Mouse (Mus musculus) heart, embryonic 13.5 days (tissue): ENCODE measurements around the gene Myo6. TPM values are rescaled to one million over a fixed set of nuclear protein-coding genes. Genes with fewer than 3 reads are reported as not detected.

Experiments
- ATAC-seq: fragments of 200-750 bp; cut with Nextera tagmentation; 2 replicates; pipeline ENCODE4 v1.8.0; 2017; ENCODE audit warnings: moderate TSS enrichment; ENCODE audit not compliant: insufficient number of reproducible peaks, low FRiP score, low TSS enrichment; ENCODE audit errors: extremely low read depth
- H3K27ac ChIP-seq: fragments of 300-500 bp; sonication (generic); replicated peaks from 2 replicates; pipeline ENCODE4 v1.5.1; 2015; ENCODE audit warnings: moderate library complexity, mild to moderate bottlenecking, inconsistent platforms
- H3K27me3 ChIP-seq: fragments of 300-500 bp; sonication (generic); replicated peaks from 2 replicates; pipeline ENCODE4 v1.6.1; 2015; ENCODE audit warnings: mild to moderate bottlenecking, inconsistent platforms
- H3K36me3 ChIP-seq: fragments of 300-500 bp; sonication (generic); 2 replicates; pipeline ENCODE4 v1.6.1; 2015; ENCODE audit warnings: mild to moderate bottlenecking, inconsistent platforms
- H3K4me1 ChIP-seq: fragments of 300-500 bp; sonication (generic); 2 replicates; pipeline ENCODE4 v1.6.1; 2015; ENCODE audit warnings: inconsistent platforms
- H3K4me2 ChIP-seq: fragments of 300-500 bp; sonication (generic); 2 replicates; pipeline ENCODE4 v1.6.1; 2015; ENCODE audit warnings: inconsistent platforms, mild to moderate bottlenecking, moderate library complexity
- H3K4me3 ChIP-seq: fragments of 300-500 bp; sonication (generic); 2 replicates; pipeline ENCODE4 v1.5.1; 2015; ENCODE audit warnings: moderate library complexity, mild to moderate bottlenecking, inconsistent platforms
- H3K9ac ChIP-seq: fragments of 300-500 bp; sonication (generic); 2 replicates; pipeline ENCODE4 v1.6.1; 2015; ENCODE audit warnings: inconsistent platforms, mild to moderate bottlenecking, moderate library complexity
- H3K9me3 ChIP-seq: fragments of 300-500 bp; sonication (generic); 2 replicates; pipeline ENCODE4 v1.6.1; 2016; ENCODE audit warnings: inconsistent platforms
- WGBS: fragments of 180-500 bp; shearing (Covaris S2); methylation state at CpG from one replicate; pipeline ENCODE4 v1.1.7; 2015; ENCODE audit warnings: mixed read lengths; 5-methylcytosine and 5-hydroxymethylcytosine counted together
- polyA plus RNA-seq: library from polyadenylated mRNA; unstranded; fragments of >200 nt; fragmentation: Nextera tagmentation; extraction: Ambion mirVana; gene quantifications from 2 replicates; pipeline ENCODE4 v1.2.1, GENCODE M21; 2015

The Myo6 gene
- polyA plus RNA-seq, 1 experiment from 2014 or later, result 10.1 TPM

DNA sequence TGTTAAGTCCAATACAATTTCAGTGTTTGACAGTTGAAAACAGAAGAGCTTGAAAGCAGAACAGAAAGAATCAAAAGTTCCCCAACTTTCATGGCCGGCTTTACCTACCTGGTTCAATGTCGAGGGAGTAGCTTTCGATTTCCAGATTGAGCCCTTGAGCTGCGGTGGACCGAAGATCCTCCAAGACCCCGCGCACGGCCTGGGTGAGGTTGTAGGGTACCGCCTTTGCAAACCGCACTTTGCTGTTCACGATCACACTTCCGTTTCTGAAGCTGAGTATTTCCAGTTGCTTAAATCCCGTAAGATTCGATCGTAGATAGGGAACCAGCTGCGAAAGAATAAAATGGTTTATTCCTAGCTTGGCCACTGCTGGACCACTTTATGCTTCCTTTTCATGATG is 176.9 kb downstream of the Myo6 start:
- Histone ChIP-seq H3K9ac (no peak overlapping the region), H3K27ac (no peak overlapping the region), H3K36me3 (no peaks in the 10 kb centered on the region), H3K4me2 (no peak overlapping the region), H3K9me3 (no peaks in the 10 kb centered on the region), H3K4me1 (no peaks in the 10 kb centered on the region), H3K4me3 (no peak overlapping the region), H3K27me3 (no peaks in the 10 kb centered on the region)
- no peak for ATAC-seq
- 91% methylated on average over 16 of the region's 16 CpGs for whole genome bisulfite sequencing

DNA sequence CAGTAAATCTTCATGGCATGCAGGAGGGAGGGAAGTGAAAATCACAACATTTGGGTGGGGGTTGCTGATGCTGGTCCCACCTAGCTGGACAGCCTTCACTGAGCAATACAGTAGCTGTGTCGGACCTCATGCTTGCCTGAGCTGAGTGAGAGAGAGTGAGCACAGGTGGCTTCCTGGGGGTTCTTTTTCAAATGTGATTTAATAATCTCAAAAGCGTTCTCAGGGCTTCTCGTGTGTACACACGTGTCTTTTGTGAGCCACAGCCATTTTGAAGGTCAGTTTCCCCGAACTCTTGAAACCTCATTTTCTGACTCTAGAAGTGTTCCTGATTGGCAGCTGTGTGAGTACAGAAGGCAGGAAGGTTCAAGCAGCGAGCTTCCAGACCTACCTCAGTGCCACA is 177.7 kb downstream of the Myo6 start:
- Histone ChIP-seq H3K27me3 (no peaks in the 10 kb centered on the region), H3K9ac (no peak overlapping the region), H3K4me3 (no peak overlapping the region), H3K9me3 (no peaks in the 10 kb centered on the region), H3K4me2 (no peak overlapping the region), H3K27ac (no peak overlapping the region), H3K4me1 (no peaks in the 10 kb centered on the region), H3K36me3 (no peaks in the 10 kb centered on the region)
- WGBS, result 78% methylated on average over 6 of the region's 6 CpGs
- no peak for ATAC-seq

DNA sequence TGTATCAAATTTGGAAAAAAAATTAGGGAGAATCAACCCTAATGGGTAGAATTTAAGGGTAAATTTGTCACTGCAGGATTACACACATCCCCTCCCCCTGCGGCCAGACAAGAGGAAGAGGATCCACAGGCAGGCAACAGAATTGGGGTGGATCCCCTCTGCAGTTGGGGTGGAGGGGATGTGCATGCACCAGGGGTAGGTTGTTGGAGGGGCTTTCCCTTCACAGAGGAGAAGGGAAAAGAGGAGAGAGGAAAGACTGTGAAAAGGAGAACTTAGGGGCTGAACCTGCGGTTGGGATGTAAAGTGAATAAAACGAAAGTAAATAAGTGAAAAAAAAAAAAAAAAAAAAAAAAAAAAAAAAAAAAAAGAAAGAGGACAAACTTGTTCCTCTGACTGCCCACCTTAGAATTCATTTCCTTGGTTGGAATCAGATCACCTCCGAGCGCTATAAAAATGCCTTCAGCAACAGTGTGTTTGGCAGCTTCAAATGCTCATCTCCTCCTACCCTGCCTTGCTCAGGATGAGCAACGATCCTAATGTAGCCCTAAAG is 179.7 kb downstream of the Myo6 start:
- ATAC-seq, result no peak
- H3K9ac ChIP-seq, result no peak overlapping the region
- H3K4me1 ChIP-seq, result no peaks in the 10 kb centered on the region
- H3K4me2 ChIP-seq, result no peak overlapping the region
- H3K27me3 ChIP-seq, result no peaks in the 10 kb centered on the region
- H3K9me3 ChIP-seq, result no peaks in the 10 kb centered on the region
- H3K4me3 ChIP-seq, result no peak overlapping the region
- WGBS, result 83% methylated on average over 6 of the region's 6 CpGs
- H3K36me3 ChIP-seq, result no peaks in the 10 kb centered on the region
- H3K27ac ChIP-seq, result no peak overlapping the region

DNA sequence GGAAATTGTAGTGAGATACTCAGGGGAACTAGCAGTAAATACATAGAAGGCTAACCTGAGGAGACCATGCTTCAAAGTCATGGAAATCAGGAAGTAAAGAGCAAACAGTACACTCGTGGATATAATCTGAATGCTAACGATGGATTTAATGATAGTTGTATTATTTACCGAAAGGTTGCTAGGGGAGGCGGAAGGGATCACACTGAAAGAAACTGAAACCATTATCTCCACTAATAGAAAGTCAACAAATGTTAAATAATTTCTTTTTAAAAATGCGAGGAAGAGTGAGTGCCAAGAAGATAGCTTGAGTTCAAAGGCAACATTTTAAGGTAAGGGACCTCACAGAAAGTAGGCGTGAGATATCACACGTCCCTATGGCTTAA is 186.5 kb downstream of the Myo6 start:
- Histone ChIP-seq H3K27me3 (no peaks in the 10 kb centered on the region), H3K4me2 (peak overlapping the region; percentile 37), H3K4me3 (peak overlapping the region; percentile 20; the same call in 1 of the 2 replicates), H3K27ac (no peak overlapping the region), H3K9me3 (no peaks in the 10 kb centered on the region), H3K36me3 (no peaks in the 10 kb centered on the region), H3K9ac (no peak overlapping the region), H3K4me1 (no peaks in the 10 kb centered on the region)
- no peak for ATAC-seq
- WGBS, result 64% methylated on average over 7 of the region's 7 CpGs

DNA sequence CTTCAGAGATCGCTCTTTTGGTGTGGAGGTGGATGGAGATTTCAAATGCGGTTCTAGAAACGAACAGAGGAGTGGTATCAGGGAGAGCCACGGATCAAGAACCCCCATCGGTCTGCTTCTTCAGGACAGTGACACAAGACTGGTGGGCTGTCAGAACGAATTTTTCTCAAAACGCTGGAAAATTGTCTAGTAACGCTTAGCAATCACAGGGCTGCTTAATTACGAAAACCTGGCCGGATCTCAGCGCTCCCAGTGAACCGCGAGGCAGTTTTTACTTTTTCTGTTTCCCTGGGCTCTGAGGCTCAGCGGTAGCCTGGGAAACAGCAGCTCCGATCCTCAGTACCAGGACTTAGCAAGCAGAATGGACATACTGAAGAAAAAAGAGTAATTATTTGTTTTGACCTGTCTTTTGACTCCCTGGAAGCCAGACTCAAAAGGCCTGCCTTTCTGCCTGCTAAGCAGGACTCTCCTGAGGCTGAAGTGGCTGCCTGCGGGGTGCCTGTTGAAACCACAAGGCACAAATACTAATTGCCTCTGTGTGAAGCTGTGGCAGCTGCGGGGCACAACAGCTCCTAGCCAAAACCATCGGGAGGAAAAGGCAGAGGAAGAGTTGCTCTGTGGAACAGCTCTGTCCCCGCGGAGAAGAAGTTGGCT is 187.0 kb downstream of the Myo6 start:
- Histone ChIP-seq H3K9me3 (no peaks in the 10 kb centered on the region), H3K4me2 (peak overlapping the region; percentile 37), H3K4me1 (no peaks in the 10 kb centered on the region), H3K36me3 (no peaks in the 10 kb centered on the region), H3K27ac (no peak overlapping the region), H3K27me3 (no peaks in the 10 kb centered on the region), H3K4me3 (peak overlapping the region; percentile 20; the same call in 1 of the 2 replicates), H3K9ac (no peak overlapping the region)
- 37% methylated on average over 20 of the region's 20 CpGs for WGBS
- ATAC-seq, result no peak

DNA sequence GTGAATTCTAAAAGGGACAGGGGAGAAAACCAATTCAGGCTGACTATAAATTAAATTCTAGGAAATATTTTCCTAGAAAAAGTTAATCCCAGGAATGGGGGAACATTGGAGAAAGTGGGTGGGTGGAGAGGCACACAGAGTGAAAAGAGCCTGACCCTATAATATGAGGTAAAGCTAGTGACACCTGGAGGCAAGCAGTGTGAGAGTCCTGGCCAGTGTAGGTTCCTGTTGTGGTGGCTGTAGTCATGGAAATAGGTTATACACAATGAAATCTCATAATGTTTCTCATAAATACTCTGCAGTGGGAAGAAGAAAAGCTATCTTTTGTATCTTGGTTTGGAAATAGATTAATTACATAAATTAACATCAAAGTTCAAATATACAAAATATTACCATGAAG is 195.2 kb downstream of the Myo6 start:
- no peak overlapping the region for H3K27ac ChIP-seq
- no peak for ATAC-seq
- no peaks in the 10 kb centered on the region for H3K36me3 ChIP-seq
- H3K9me3 ChIP-seq, result no peaks in the 10 kb centered on the region
- no peak overlapping the region for H3K9ac ChIP-seq
- H3K27me3 ChIP-seq, result no peaks in the 10 kb centered on the region
- H3K4me3 ChIP-seq, result no peak overlapping the region
- peaks cover 5% of the 10 kb centered on the region; the same call in 1 of the 2 replicates for H3K4me1 ChIP-seq
- no peak overlapping the region for H3K4me2 ChIP-seq

Other genes with a start within 250 kb of the Myo6 start
- gene Filip1, start 152.2 kb upstream of the Myo6 start, polyA plus RNA-seq, result 24.5 and 27.3 TPM in 2 replicates
- 32.4 and 32.6 TPM in 2 replicates for gene Senp6, start 98.1 kb upstream of the Myo6 start, polyA plus RNA-seq